Mouse (Mus musculus) intestine, embryonic 16.5 days (tissue): Measurements from ENCODE around the gene Gm6020. TPM values are rescaled to one million over a fixed set of nuclear protein-coding genes. Genes with fewer than 3 reads are reported as not detected.

Source experiments
- polyA plus RNA-seq: library from polyadenylated mRNA; unstranded; fragments of >200 nt; fragmentation: Nextera tagmentation; extraction: Ambion mirVana; gene quantifications from 2 replicates; pipeline ENCODE4 v1.2.1, GENCODE M21; 2015

Gene Gm6020
- polyA plus RNA-seq, 1 experiment from 2014 or later, result not detected

Other genes starting within 250 kb of the Gm6020 start
- gene Zfp950, start 43.0 kb upstream of the Gm6020 start, polyA plus RNA-seq, result 31.1 and 34.2 TPM in 2 replicates
- gene Gm7102, start 7.6 kb upstream of the Gm6020 start, polyA plus RNA-seq, result 0.18 TPM in 1 of 2 replicates, not detected in the other
- 35.6 and 36.5 TPM in 2 replicates for gene Csf2ra, start 44.5 kb downstream of the Gm6020 start, polyA plus RNA-seq
- not detected in 2 replicates for gene Gm21060, start 113.2 kb downstream of the Gm6020 start, polyA plus RNA-seq